Mouse (Mus musculus) liver, embryonic 14.5 days (tissue): ENCODE measurements around the gene Arhgap24.

Experiments used
- CTCF ChIP-seq: IDR thresholded peaks from 2 replicates; pipeline ENCODE4 v1.5.1; 2016; ENCODE audit warnings: antibody characterized with exemption, low read depth, control low read depth
- EP300 ChIP-seq: IDR thresholded peaks from 2 replicates; pipeline ENCODE4 v1.6.1; 2016; ENCODE audit warnings: antibody characterized with exemption, low read depth

DNA sequence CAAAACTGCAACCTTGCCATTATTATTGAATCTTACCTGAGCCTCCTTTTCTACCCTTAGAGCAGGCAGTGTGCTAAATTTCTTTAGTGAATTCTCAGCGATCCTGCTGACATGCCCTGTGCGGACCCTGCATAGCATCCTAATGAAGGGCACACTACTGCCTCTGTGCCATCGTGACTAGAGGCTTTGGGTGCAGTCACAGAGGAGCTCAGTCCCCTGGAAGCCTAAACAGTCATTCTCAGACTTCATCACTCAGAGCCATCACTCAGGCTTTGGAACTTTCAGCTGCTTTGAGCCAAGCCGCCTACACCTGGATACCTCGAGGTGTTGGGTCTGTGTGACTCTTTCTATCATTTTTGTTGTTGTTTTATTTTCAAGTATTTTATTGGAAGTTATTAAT lies 269.5 kb downstream of the Arhgap24 start:
- TF ChIP-seq CTCF (no peak), EP300 (no peak)
